Mouse (Mus musculus) stomach, embryonic 14.5 days (tissue): ENCODE data around the gene Gba2. TPM values are rescaled to one million over a fixed set of nuclear protein-coding genes. Genes with fewer than 3 reads are reported as not detected.
"Not testable (repeated sequence)": the region's sequence is repeated elsewhere in the genome, so short reads cannot be mapped to it uniquely, and the experiment has no call there.

Experiments
- ATAC-seq: fragments of 200-750 bp; cut with Nextera tagmentation; 2 replicates; pipeline ENCODE4 v1.8.0; 2017; ENCODE audit warnings: low read depth, moderate TSS enrichment; ENCODE audit not compliant: insufficient number of reproducible peaks, insufficient read depth, low FRiP score
- H3K27ac ChIP-seq: fragments of 300-500 bp; sonication (generic); 2 replicates; pipeline ENCODE4 v1.5.1; 2014; ENCODE audit warnings: mild to moderate bottlenecking, low read length, moderate library complexity, mixed read lengths
- H3K27me3 ChIP-seq: fragments of 300-500 bp; sonication (generic); 2 replicates; pipeline ENCODE4 v1.6.1; 2014; ENCODE audit warnings: low read length, control low read depth, mixed read lengths; ENCODE audit not compliant: control insufficient read depth, insufficient read depth
- H3K36me3 ChIP-seq: fragments of 300-500 bp; sonication (generic); 2 replicates; pipeline ENCODE4 v1.6.1; 2014; ENCODE audit warnings: mild to moderate bottlenecking, control low read depth, low read length, moderate library complexity, mixed read lengths; ENCODE audit not compliant: control insufficient read depth, insufficient read depth
- H3K4me1 ChIP-seq: fragments of 300-500 bp; sonication (generic); 2 replicates; pipeline ENCODE4 v1.6.1; 2014; ENCODE audit warnings: low read length, control low read depth, mixed read lengths; ENCODE audit not compliant: control insufficient read depth, insufficient read depth
- H3K4me2 ChIP-seq: fragments of 300-500 bp; sonication (generic); replicated peaks from 2 replicates; pipeline ENCODE4 v1.6.1; 2014; ENCODE audit warnings: low read depth, low read length, control low read depth
- H3K4me3 ChIP-seq: fragments of 300-500 bp; sonication (generic); 2 replicates; pipeline ENCODE4 v1.5.1; 2014; ENCODE audit warnings: low read depth, low read length, control low read depth
- H3K9ac ChIP-seq: fragments of 300-500 bp; sonication (generic); replicated peaks from 2 replicates; pipeline ENCODE4 v1.6.1; 2014; ENCODE audit warnings: low read depth, mild to moderate bottlenecking, control low read depth, low read length, moderate library complexity, mixed read lengths
- H3K9me3 ChIP-seq: fragments of 300-500 bp; sonication (generic); 2 replicates; pipeline ENCODE4 v1.6.1; 2016; ENCODE audit warnings: low read depth, low read length, control low read depth; ENCODE audit not compliant: control insufficient read depth
- WGBS: fragments of 180-500 bp; shearing (Covaris S2); extraction: QIAGEN DNeasy Blood & Tissue Kit; methylation state at CpG from one replicate; pipeline ENCODE4 v1.1.7; 2014; 5-methylcytosine and 5-hydroxymethylcytosine counted together
- polyA plus RNA-seq: library from polyadenylated mRNA; unstranded; fragments of >200 nt; fragmentation: Nextera tagmentation; extraction: Ambion mirVana; gene quantifications from 2 replicates; pipeline ENCODE4 v1.2.1, GENCODE M21; 2014

Gene Gba2
- polyA plus RNA-seq, 1 experiment from 2014 or later, result 13.8 TPM

- Histone ChIP-seq H3K27me3 (no peaks in the 10 kb centered on the region), H3K36me3 (peaks cover 90% of the 10 kb centered on the region), H3K9me3 (no peaks in the 10 kb centered on the region), H3K27ac (no peak overlapping the region), H3K4me3 (no peak overlapping the region), H3K9ac (no peak overlapping the region), H3K4me1 (no peaks in the 10 kb centered on the region; the same call in 1 of the 2 replicates), H3K4me2 (no peak overlapping the region)
- WGBS, result 96% methylated on average over 5 of the region's 5 CpGs
- ATAC-seq, result no peak
Measured at GRCm38 (mm10) chr4:43552437-43552836, 26.2 kb downstream of the Gba2 start.

GRCm38 (mm10) chr4:43551854-43552253 lies 26.8 kb downstream of the Gba2 start:
- not testable (repeated sequence) for ATAC-seq, H3K9me3 ChIP-seq
- whole genome bisulfite sequencing, result 89% methylated on average over 6 of the region's 6 CpGs

DNA sequence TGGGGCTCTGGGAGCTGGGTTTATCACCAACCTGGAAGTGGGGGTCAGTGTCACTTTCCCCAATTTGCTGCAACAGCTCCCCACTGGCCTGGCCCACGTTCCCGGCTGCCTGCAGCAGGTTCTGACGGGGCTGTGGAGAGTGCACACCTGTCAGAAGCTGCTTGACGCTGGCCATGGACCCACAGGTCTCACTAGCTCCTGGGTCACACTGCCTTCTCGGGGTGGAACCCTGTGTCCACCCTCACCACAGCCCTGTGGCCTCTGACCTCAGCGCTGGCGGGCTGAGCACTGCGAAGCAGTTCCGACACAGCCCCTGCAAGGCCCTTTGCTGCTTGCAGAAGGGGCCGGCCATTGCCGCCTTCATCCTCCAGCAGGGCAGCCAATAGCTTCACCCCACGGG lies 29.6 kb downstream of the Gba2 start:
- H3K27ac ChIP-seq, result no peak overlapping the region
- WGBS, result 92% methylated on average over 12 of the region's 12 CpGs
- H3K4me2 ChIP-seq, result no peak overlapping the region
- H3K27me3 ChIP-seq, result no peaks in the 10 kb centered on the region
- peaks cover 97% of the 10 kb centered on the region for H3K36me3 ChIP-seq
- no peak overlapping the region for H3K9ac ChIP-seq
- no peaks in the 10 kb centered on the region for H3K4me1 ChIP-seq
- no peak for ATAC-seq
- H3K4me3 ChIP-seq, result no peak overlapping the region
- H3K9me3 ChIP-seq, result no peaks in the 10 kb centered on the region

More at GRCm38 (mm10) chr4:43551854-43552253, 26.8 kb downstream of the Gba2 start:
- not testable (repeated sequence) for H3K4me2 ChIP-seq, H3K9ac ChIP-seq, H3K27ac ChIP-seq, H3K27me3 ChIP-seq, H3K4me3 ChIP-seq, H3K4me1 ChIP-seq
- H3K36me3 ChIP-seq, result peaks cover 96% of the 10 kb centered on the region

- H3K9ac ChIP-seq, result no peak overlapping the region
- H3K27me3 ChIP-seq, result no peaks in the 10 kb centered on the region
- peaks cover 97% of the 10 kb centered on the region for H3K36me3 ChIP-seq
- H3K4me1 ChIP-seq, result no peaks in the 10 kb centered on the region
- H3K4me3 ChIP-seq, result no peak overlapping the region
- no peak overlapping the region for H3K4me2 ChIP-seq
- WGBS, result 93% methylated on average over 8 of the region's 8 CpGs
- no peak overlapping the region for H3K27ac ChIP-seq
- ATAC-seq, result no peak
- no peaks in the 10 kb centered on the region for H3K9me3 ChIP-seq
Measured at GRCm38 (mm10) chr4:43547160-43547559, 31.5 kb downstream of the Gba2 start.

DNA sequence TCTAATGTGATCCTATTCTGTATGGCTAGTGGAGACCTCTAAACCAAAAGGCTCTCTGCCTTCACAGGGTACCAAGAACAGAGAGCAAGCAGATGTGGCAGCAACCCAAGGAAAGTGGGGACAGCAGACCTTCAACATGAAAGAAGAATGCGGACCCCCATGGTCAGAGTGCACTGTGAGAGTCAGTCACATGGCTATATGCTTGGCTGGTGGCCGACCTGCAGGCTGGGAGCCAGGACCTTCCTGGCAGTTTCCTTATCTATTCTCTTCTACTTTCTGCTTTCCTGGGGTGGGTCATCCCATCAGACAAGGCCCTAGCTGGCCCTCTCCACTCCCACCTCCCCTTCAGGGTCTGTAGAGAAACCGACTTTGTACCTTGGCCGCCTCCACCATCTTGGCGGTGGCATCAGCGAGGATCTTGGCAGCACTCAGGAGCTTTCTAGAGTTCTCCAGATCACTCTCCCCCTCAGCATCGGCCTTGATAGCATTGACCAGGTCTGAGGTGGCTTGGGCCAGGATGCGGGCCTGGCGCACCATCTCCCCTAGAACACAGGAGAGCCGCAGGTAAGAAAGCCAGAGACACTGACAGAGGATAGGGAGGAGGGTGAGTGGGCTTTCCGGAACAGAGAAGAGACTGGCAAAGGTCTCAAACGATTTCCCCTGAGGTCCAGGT lies 32.2 kb downstream of the Gba2 start:
- Histone ChIP-seq H3K27ac (no peak overlapping the region), H3K36me3 (peaks cover 98% of the 10 kb centered on the region), H3K4me1 (no peaks in the 10 kb centered on the region), H3K9ac (no peak overlapping the region), H3K9me3 (no peaks in the 10 kb centered on the region), H3K27me3 (no peaks in the 10 kb centered on the region), H3K4me3 (no peak overlapping the region), H3K4me2 (no peak overlapping the region)
- ATAC-seq, result no peak
- 91% methylated on average over 12 of the region's 12 CpGs for WGBS

GRCm38 (mm10) chr4:43542044-43542443 lies 36.6 kb downstream of the Gba2 start:
- peaks cover 96% of the 10 kb centered on the region for H3K36me3 ChIP-seq
- no peak overlapping the region for H3K4me3 ChIP-seq
- ATAC-seq, result no peak
- no peaks in the 10 kb centered on the region for H3K9me3 ChIP-seq
- no peaks in the 10 kb centered on the region for H3K27me3 ChIP-seq
- no peak overlapping the region for H3K27ac ChIP-seq
- H3K4me1 ChIP-seq, result no peaks in the 10 kb centered on the region
- WGBS, result 69% methylated on average over 3 of the region's 3 CpGs
- no peak overlapping the region for H3K4me2 ChIP-seq
- H3K9ac ChIP-seq, result no peak overlapping the region

GRCm38 (mm10) chr4:43536031-43536430 lies 42.6 kb downstream of the Gba2 start:
- no peaks in the 10 kb centered on the region for H3K9me3 ChIP-seq
- WGBS, result 93% methylated on average over 9 of the region's 9 CpGs
- no peaks in the 10 kb centered on the region for H3K4me1 ChIP-seq
- peaks cover 97% of the 10 kb centered on the region for H3K36me3 ChIP-seq
- no peak overlapping the region for H3K4me2 ChIP-seq
- H3K27ac ChIP-seq, result no peak overlapping the region
- no peaks in the 10 kb centered on the region for H3K27me3 ChIP-seq
- no peak overlapping the region for H3K4me3 ChIP-seq
- ATAC-seq, result no peak
- H3K9ac ChIP-seq, result no peak overlapping the region

DNA sequence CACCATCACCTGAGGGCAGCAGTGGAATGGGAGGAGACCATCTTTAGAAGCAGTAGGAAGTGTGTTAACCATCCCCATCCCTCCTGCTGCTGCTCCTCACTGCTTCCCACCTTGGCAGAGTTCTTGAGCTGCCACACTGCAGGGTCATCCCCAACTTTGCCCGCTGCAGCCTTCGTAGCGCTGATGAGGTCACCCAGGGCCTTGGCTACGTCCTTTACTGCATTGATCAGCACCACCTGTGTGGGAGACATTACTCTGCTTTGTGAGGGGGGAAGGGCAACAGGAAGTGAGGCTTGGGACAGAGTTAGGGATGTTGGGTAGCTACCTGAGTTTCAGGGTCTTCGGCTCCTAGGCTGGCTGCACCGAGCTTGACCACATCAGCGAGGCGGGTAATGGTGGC lies 43.0 kb downstream of the Gba2 start:
- no peak overlapping the region for H3K27ac ChIP-seq
- H3K4me3 ChIP-seq, result no peak overlapping the region
- 93% methylated on average over 8 of the region's 8 CpGs for WGBS
- no peak overlapping the region for H3K9ac ChIP-seq
- no peak overlapping the region for H3K4me2 ChIP-seq
- ATAC-seq, result no peak
- peaks cover 93% of the 10 kb centered on the region for H3K36me3 ChIP-seq
- H3K27me3 ChIP-seq, result no peaks in the 10 kb centered on the region
- H3K9me3 ChIP-seq, result no peaks in the 10 kb centered on the region
- no peaks in the 10 kb centered on the region for H3K4me1 ChIP-seq

DNA sequence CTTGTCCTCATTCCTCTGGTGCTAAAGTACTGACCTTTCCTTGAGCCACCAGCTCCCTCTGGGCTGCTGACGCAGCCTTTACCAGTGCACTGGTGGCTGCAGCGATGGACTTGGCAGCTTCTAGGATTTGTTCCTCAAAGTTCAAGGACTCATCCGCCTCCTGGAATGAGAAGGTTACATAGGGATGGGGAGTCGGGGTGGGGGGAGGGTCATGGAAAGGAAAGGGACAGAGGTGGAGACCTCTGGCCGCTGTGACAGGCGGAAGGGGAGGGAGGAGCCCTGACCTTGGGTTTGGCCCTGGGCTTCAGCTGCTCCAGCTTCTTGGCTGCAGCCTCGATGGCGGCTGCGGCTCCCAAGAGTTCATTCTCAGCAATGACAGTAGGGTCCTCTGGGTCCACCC lies 45.4 kb downstream of the Gba2 start:
- no peaks in the 10 kb centered on the region for H3K9me3 ChIP-seq

More for the DNA sequence above, 45.4 kb downstream of the Gba2 start:
- H3K4me3 ChIP-seq, result no peak overlapping the region
- H3K4me2 ChIP-seq, result no peak overlapping the region
- 87% methylated on average over 9 of the region's 9 CpGs for whole genome bisulfite sequencing
- H3K4me1 ChIP-seq, result 0 out of 2 replicates have a peak, but pooled peaks cover 4% of the 10 kb centered on the region
- H3K9ac ChIP-seq, result no peak overlapping the region
- no peak for ATAC-seq
- H3K36me3 ChIP-seq, result peaks cover 70% of the 10 kb centered on the region
- no peaks in the 10 kb centered on the region for H3K27me3 ChIP-seq
- no peak overlapping the region for H3K27ac ChIP-seq
